Mouse (Mus musculus) cortical plate, adult 2 months (tissue): ENCODE data around the gene Ajap1.

Experiments used
- CTCF ChIP-seq: fragments of 200-500 bp; IDR thresholded peaks from 2 replicates; pipeline ENCODE4 v1.5.1; 2011; ENCODE audit warnings: mild to moderate bottlenecking, control low read depth, low read length; ENCODE audit not compliant: insufficient read depth; ENCODE audit errors: extremely low read depth
- POLR2A ChIP-seq: fragments of 200-500 bp; IDR thresholded peaks from 2 replicates; pipeline ENCODE4 v1.6.1; 2011; ENCODE audit warnings: mild to moderate bottlenecking, low read length, control low read depth; ENCODE audit not compliant: insufficient read depth; ENCODE audit errors: extremely low read depth

GRCm38 (mm10) chr4:153451516-153451915 is 31.1 kb downstream of the Ajap1 start:
- TF ChIP-seq CTCF = no peak
- no peak for TF ChIP-seq POLR2A
